Mouse (Mus musculus): Measurements from ENCODE around the gene Kcnj11. TPM values are rescaled to one million over a fixed set of nuclear protein-coding genes. Genes with fewer than 3 reads are reported as not detected.

Kcnj11 gene
- polyA plus RNA-seq, 1 experiment: 0.23 TPM

GRCm38 (mm10) chr7:46047873-46048562 is 52.5 kb downstream of the Kcnj11 start:
- no peak for DNase-seq (ENCODE audit: low spot score)

- DNase-seq (ENCODE audit: low spot score): no peak
Measured at GRCm38 (mm10) chr7:46045882-46046281, 54.7 kb downstream of the Kcnj11 start.

GRCm38 (mm10) chr7:46044106-46044505 is 56.5 kb downstream of the Kcnj11 start:
- no peak for DNase-seq (ENCODE audit: low spot score)

Other genes starting within 250 kb of the Kcnj11 start
- gene Kdelr1, start 228.0 kb downstream of the Kcnj11 start, polyA plus RNA-seq (2012; rRNA removed): 221 and 243 TPM in 2 replicates
- 1.6 and 2.4 TPM in 2 replicates for gene Grin2d, start 222.4 kb downstream of the Kcnj11 start, polyA plus RNA-seq (2012; rRNA removed)
- 0.10 TPM in 1 of 2 replicates, not detected in the other for gene Syngr4, start 204.1 kb downstream of the Kcnj11 start, polyA plus RNA-seq (2012; rRNA removed)
- 23.7 and 24.3 TPM in 2 replicates for gene Tmem143, start 203.8 kb downstream of the Kcnj11 start, polyA plus RNA-seq (2012; rRNA removed)
- 213 and 219 TPM in 2 replicates for gene Emp3, start 179.4 kb downstream of the Kcnj11 start, polyA plus RNA-seq (2012; rRNA removed)
- gene Ccdc114, start 176.7 kb downstream of the Kcnj11 start, polyA plus RNA-seq (2012; rRNA removed): 3.4 and 3.5 TPM in 2 replicates
- gene Abcc6, start 70.5 kb downstream of the Kcnj11 start, polyA plus RNA-seq (2012; rRNA removed): 2.0 and 2.2 TPM in 2 replicates
- gene Nomo1, start 67.1 kb downstream of the Kcnj11 start, polyA plus RNA-seq (2012; rRNA removed): 35.5 and 41.4 TPM in 2 replicates
- 0.32 and 0.54 TPM in 2 replicates for gene Abcc8, start 79.3 kb upstream of the Kcnj11 start, polyA plus RNA-seq (2012; rRNA removed)
- gene Ush1c, start 137.7 kb upstream of the Kcnj11 start, polyA plus RNA-seq (2012; rRNA removed): not detected in 2 replicates
- gene Otog, start 140.2 kb upstream of the Kcnj11 start, polyA plus RNA-seq (2012; rRNA removed): not detected in 2 replicates